Mouse (Mus musculus): ENCODE results near the gene Xpr1. TPM values are rescaled to one million over a fixed set of nuclear protein-coding genes. Genes with fewer than 3 reads are reported as not detected.

Xpr1 gene
- polyA plus RNA-seq, 1 experiment from 2014 or later = 8.7 TPM

DNA sequence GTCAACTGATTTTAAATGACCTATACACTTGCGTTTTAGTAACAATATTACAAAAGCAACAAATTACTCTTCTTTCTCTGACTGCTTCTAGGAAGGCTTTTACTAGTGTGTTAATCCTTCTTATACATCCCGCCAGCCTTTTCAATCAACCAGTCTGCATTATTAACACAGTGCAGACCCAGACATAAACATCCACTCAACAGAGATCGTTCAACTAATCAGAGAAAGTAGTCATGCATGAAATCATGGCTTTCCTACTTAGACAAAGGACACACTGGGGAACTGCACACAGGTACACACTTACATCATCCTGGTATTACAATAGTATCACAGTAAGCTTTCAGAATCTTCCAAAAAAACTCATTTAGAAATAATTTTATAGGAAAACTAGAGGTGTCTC lies 105.5 kb downstream of the Xpr1 start:
- Histone ChIP-seq H3K9ac (no peak overlapping the region), H3K4me2 (no peak overlapping the region), H3K27ac (no peak overlapping the region), H3K27me3 (no peaks in the 10 kb centered on the region), H3K9me3 (no peaks in the 10 kb centered on the region), H3K36me3 (peaks cover 4% of the 10 kb centered on the region; the same call in 1 of the 2 replicates), H3K4me3 (no peak overlapping the region), H3K4me1 (no peaks in the 10 kb centered on the region)
- WGBS = 77% methylated on average over 3 of the region's 3 CpGs
- ATAC-seq (ENCODE audit: borderline replicate concordance, extremely low read depth, low FRiP score, low TSS enrichment) = no peak

- 64% methylated on average over 3 of the region's 3 CpGs for WGBS
- ATAC-seq (ENCODE audit: borderline replicate concordance, extremely low read depth, low FRiP score, low TSS enrichment) = no peak
- 0 out of 2 replicates have a peak, but pooled peaks cover 6% of the 10 kb centered on the region for H3K36me3 ChIP-seq
These were observed 110.3 kb downstream of the Xpr1 start for GRCm38 (mm10) chr1:155306879-155307278.

DNA sequence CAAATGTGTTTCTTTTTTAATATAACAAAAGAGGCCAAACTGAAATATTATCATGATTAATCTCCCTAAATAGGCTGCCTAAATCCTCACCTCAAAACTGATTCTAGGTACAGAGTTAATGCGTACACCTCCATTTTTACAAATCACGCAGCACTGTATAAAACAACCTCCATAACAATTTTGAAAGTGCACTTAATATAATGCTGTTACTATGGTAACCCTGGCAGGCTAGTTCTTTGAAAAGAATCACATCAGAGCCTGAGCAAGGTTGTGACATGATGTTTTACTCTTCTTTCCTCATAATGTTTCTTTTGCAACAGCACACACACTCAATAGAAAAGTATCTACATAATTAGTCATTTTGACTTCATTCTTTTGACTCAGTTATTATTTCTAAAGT lies 113.8 kb downstream of the Xpr1 start:
- Histone ChIP-seq H3K9me3 (no peaks in the 10 kb centered on the region), H3K4me2 (no peak overlapping the region), H3K36me3 (0 out of 2 replicates have a peak, but pooled peaks cover 6% of the 10 kb centered on the region), H3K4me3 (no peak overlapping the region), H3K9ac (no peak overlapping the region), H3K27ac (no peak overlapping the region), H3K4me1 (no peaks in the 10 kb centered on the region), H3K27me3 (no peaks in the 10 kb centered on the region)
- 67% methylated on average over 2 of the region's 2 CpGs for WGBS
- no peak for ATAC-seq (ENCODE audit: borderline replicate concordance, extremely low read depth, low FRiP score, low TSS enrichment)

More at GRCm38 (mm10) chr1:155306879-155307278, 110.3 kb downstream of the Xpr1 start:
- no peak overlapping the region for H3K4me2 ChIP-seq
- no peak overlapping the region for H3K27ac ChIP-seq
- H3K27me3 ChIP-seq = no peaks in the 10 kb centered on the region
- no peak overlapping the region for H3K9ac ChIP-seq
- no peaks in the 10 kb centered on the region for H3K4me1 ChIP-seq
- no peak overlapping the region for H3K4me3 ChIP-seq
- no peaks in the 10 kb centered on the region for H3K9me3 ChIP-seq

DNA sequence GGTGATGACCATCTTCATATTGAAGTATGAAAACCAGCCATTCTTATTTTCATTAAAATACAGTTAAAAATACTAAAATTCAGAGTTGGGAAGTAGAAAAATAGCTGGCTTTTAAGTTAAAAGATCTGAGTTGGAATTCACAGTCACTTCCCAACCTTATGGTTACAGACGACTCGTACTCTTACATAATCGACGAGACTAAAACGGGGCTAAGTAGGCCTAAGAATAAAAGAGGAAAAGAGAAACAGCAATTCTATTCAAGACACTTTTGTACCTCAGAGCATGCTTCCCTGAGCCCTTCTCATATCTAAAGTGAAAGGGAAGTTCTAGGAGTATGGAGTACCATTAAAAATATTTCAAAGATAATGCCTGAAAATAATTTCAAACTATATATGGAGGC lies 119.6 kb downstream of the Xpr1 start:
- Histone ChIP-seq H3K4me3 (no peak overlapping the region), H3K4me2 (no peak overlapping the region), H3K36me3 (no peaks in the 10 kb centered on the region), H3K9me3 (no peaks in the 10 kb centered on the region), H3K27me3 (no peaks in the 10 kb centered on the region), H3K4me1 (no peaks in the 10 kb centered on the region), H3K27ac (no peak overlapping the region), H3K9ac (no peak overlapping the region)
- ATAC-seq (ENCODE audit: borderline replicate concordance, extremely low read depth, low FRiP score, low TSS enrichment) = no peak
- WGBS = 89% methylated on average over 5 of the region's 5 CpGs

- no peak for ATAC-seq (ENCODE audit: borderline replicate concordance, extremely low read depth, low FRiP score, low TSS enrichment)
- Histone ChIP-seq H3K9ac (no peak overlapping the region), H3K36me3 (no peaks in the 10 kb centered on the region), H3K9me3 (no peaks in the 10 kb centered on the region), H3K27ac (no peak overlapping the region), H3K27me3 (no peaks in the 10 kb centered on the region), H3K4me1 (no peaks in the 10 kb centered on the region), H3K4me2 (no peak overlapping the region), H3K4me3 (no peak overlapping the region)
- 82% methylated on average over 2 of the region's 2 CpGs for WGBS
These were observed 120.0 kb downstream of the Xpr1 start for GRCm38 (mm10) chr1:155297203-155297602.

GRCm38 (mm10) chr1:155293446-155293845 lies 123.8 kb downstream of the Xpr1 start:
- Histone ChIP-seq H3K4me3 (no peak overlapping the region), H3K4me2 (no peak overlapping the region), H3K4me1 (no peaks in the 10 kb centered on the region), H3K27me3 (no peaks in the 10 kb centered on the region), H3K27ac (no peak overlapping the region), H3K9ac (no peak overlapping the region), H3K36me3 (no peaks in the 10 kb centered on the region), H3K9me3 (no peaks in the 10 kb centered on the region)
- WGBS = 5% methylated on average over 3 of the region's 3 CpGs
- no peak for ATAC-seq (ENCODE audit: borderline replicate concordance, extremely low read depth, low FRiP score, low TSS enrichment)

- Histone ChIP-seq H3K9ac (no peak overlapping the region), H3K9me3 (no peaks in the 10 kb centered on the region), H3K4me3 (no peak overlapping the region), H3K4me2 (no peak overlapping the region), H3K27me3 (no peaks in the 10 kb centered on the region), H3K27ac (no peak overlapping the region), H3K36me3 (peaks cover 9% of the 10 kb centered on the region), H3K4me1 (no peaks in the 10 kb centered on the region)
- WGBS = 83% methylated on average over 1 of the region's 1 CpGs
- ATAC-seq (ENCODE audit: borderline replicate concordance, extremely low read depth, low FRiP score, low TSS enrichment) = no peak
These were observed 127.8 kb downstream of the Xpr1 start for GRCm38 (mm10) chr1:155289411-155289810.

DNA sequence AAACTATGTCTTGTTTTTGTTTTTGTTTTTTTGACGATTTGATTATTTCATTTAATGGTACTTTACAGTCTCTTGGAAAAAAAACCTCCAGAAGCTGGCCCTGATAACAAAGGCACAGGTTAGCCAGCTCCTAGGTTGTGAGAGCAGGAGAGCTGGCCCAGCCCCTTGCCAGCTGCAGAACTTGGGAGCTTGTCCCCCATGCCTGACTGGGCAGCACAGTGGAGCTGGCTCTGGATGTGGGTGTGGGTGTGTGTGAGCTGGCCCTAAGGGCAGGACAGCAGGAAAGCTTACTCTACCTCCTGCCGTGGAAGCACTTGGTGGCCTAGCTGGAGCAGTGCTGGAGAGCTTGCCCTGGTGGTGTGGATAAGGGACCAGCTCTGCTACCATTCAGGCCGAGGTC lies 129.2 kb downstream of the Xpr1 start:
- no peak overlapping the region for H3K9ac ChIP-seq
- H3K27me3 ChIP-seq = no peaks in the 10 kb centered on the region
- 74% methylated on average over 3 of the region's 3 CpGs for WGBS
- H3K27ac ChIP-seq = no peak overlapping the region
- H3K4me2 ChIP-seq = no peak overlapping the region
- no peaks in the 10 kb centered on the region for H3K4me1 ChIP-seq
- H3K9me3 ChIP-seq = no peaks in the 10 kb centered on the region
- no peak for ATAC-seq (ENCODE audit: borderline replicate concordance, extremely low read depth, low FRiP score, low TSS enrichment)
- H3K4me3 ChIP-seq = no peak overlapping the region
- H3K36me3 ChIP-seq = peaks cover 9% of the 10 kb centered on the region

DNA sequence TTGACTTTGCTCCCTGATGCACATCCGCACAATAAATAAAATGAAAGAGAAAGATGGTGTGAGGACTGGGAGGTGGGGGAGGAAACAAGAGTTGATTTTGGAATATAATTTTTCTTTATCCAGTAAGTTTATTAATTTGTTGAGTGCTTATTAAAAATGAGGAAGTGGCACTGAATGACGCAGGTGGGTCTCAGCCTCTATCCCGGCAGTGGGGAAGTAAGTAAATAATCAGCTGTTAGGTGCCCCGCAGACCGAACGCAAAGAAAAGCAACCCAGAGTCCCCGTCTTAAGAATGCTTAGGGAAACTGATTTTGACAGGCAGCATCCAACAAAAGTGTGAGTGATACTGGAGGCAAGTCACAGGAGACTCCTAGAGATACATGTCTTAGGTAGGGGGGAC lies 133.4 kb downstream of the Xpr1 start:
- no peak for ATAC-seq (ENCODE audit: borderline replicate concordance, extremely low read depth, low FRiP score, low TSS enrichment)
- Histone ChIP-seq H3K9ac (no peak overlapping the region), H3K4me3 (no peak overlapping the region), H3K36me3 (peaks cover 9% of the 10 kb centered on the region), H3K4me1 (no peaks in the 10 kb centered on the region), H3K27me3 (no peaks in the 10 kb centered on the region), H3K27ac (no peak overlapping the region), H3K9me3 (no peaks in the 10 kb centered on the region), H3K4me2 (no peak overlapping the region)
- WGBS = 71% methylated on average over 7 of the region's 7 CpGs

DNA sequence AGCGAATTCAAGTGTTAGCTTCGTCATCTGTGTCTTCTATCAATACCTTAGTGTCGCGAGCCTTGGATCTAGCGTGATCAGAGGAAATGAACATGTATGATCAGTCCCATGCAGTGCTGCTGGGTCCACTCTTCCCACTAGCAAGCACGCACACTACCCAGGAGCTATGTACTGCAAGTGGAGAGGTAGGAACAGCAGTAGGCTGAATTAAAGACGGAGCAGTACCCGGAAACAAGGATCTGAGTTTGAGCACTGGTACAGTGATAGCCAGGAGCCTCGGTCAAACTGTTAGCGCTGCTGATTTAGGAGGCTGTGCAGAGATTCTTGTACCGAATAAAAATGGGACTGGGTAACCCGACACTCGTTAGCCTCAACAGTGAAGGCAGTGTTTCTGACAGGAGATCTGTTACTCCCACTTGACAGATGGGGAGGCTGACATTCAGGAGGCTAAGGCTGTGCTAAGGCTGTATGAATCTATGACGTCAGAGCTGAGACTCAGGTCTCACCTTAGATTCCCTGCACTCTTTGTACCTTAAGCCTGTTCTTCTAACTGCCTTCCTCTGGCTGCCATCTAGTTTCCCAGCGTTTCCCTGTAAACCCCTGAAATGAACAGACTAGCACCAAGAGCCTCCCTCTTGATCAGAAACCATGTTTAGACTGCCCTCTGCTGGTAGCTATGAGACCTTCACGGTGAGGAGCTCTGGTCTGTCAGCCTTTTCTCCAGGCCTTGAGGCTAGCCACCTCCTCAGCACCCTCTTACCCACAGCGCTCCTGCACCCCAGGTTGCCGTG lies 136.0 kb downstream of the Xpr1 start:
- Histone ChIP-seq H3K9ac (no peak overlapping the region), H3K27ac (no peak overlapping the region), H3K4me2 (no peak overlapping the region), H3K36me3 (no peaks in the 10 kb centered on the region), H3K27me3 (no peaks in the 10 kb centered on the region), H3K4me3 (no peak overlapping the region), H3K4me1 (no peaks in the 10 kb centered on the region), H3K9me3 (no peaks in the 10 kb centered on the region)
- 53% methylated on average over 18 of the region's 18 CpGs for WGBS
- peak; percentile 88 for ATAC-seq (ENCODE audit: borderline replicate concordance, extremely low read depth, low FRiP score, low TSS enrichment)

- Histone ChIP-seq H3K36me3 (no peaks in the 10 kb centered on the region), H3K9me3 (no peaks in the 10 kb centered on the region), H3K27ac (no peak overlapping the region), H3K4me2 (no peak overlapping the region), H3K27me3 (no peaks in the 10 kb centered on the region), H3K4me1 (no peaks in the 10 kb centered on the region), H3K9ac (no peak overlapping the region), H3K4me3 (no peak overlapping the region)
- WGBS = 49% methylated on average over 10 of the region's 10 CpGs
- no peak for ATAC-seq (ENCODE audit: borderline replicate concordance, extremely low read depth, low FRiP score, low TSS enrichment)
These were observed 136.9 kb downstream of the Xpr1 start for GRCm38 (mm10) chr1:155280306-155280705.

DNA sequence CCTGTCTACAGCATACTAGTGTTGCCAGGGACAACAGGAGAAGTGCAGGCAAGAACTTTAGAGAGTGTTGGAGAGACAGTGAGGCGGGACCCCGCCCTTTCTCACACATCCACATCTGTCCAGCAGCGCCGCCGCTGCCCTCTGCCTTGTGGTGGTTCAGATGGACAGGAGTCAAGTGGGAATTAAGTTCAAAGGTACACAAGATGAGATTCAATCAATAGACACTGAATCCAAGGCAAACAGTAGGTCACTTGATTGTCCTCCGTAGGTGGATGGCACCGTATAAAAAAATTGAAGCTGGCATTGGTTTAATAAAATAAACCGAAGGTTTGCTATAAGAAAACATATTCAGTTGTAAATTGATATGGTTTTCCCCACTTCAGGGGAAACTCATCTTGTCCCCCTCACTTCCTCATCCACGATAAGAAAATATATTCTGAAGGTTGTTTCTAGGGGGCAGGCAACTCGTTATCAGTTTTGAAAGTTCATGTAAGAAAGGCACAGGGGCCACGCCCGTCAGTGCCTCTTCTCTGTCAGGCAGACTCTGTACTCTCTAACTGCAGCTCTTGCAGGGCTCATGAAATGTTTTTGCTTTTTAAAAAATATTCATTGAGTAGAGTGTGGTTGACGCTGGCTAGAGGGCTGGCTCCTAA lies 140.7 kb downstream of the Xpr1 start:
- no peaks in the 10 kb centered on the region for H3K4me1 ChIP-seq

More for the DNA sequence above, 140.7 kb downstream of the Xpr1 start:
- H3K27ac ChIP-seq = no peak overlapping the region
- H3K27me3 ChIP-seq = no peaks in the 10 kb centered on the region
- no peak overlapping the region for H3K9ac ChIP-seq
- H3K36me3 ChIP-seq = no peaks in the 10 kb centered on the region
- WGBS = 56% methylated on average over 13 of the region's 13 CpGs
- no peak overlapping the region for H3K4me2 ChIP-seq
- ATAC-seq (ENCODE audit: borderline replicate concordance, extremely low read depth, low FRiP score, low TSS enrichment) = no peak
- H3K4me3 ChIP-seq = no peak overlapping the region
- no peaks in the 10 kb centered on the region for H3K9me3 ChIP-seq

Measured in lung, embryonic 15.5 days (tissue).